Mouse (Mus musculus) CH12.LX (cell line): ENCODE results near the gene Naa60. TPM values are rescaled to one million over a fixed set of nuclear protein-coding genes. Genes with fewer than 3 reads are reported as not detected.

Experiments used
- DNase-seq: peaks from one replicate; pipeline ENCODE4 v3.0.0-alpha.2; 2013; ENCODE audit errors: extremely low read depth
- H3K27ac ChIP-seq: 2 replicates; pipeline ENCODE4 v1.5.1; 2012; ENCODE audit warnings: low read depth, mild to moderate bottlenecking, control low read depth, moderate library complexity; ENCODE audit not compliant: insufficient read depth
- H3K27me3 ChIP-seq: replicated peaks from 2 replicates; pipeline ENCODE3; 2012; ENCODE audit warnings: inconsistent platforms
- H3K36me3 ChIP-seq, 2 experiments: replicated peaks in 1 of 2; 2 replicates each; pipeline versions ENCODE3 to v1.6.1; 2012; ENCODE audit warnings: inconsistent platforms in 1 of 2, low read length in 1 of 2, mild to moderate bottlenecking in 1 of 2, mixed read lengths in 1 of 2, moderate library complexity in 1 of 2; ENCODE audit not compliant: control insufficient read depth in 1 of 2, insufficient read depth in 1 of 2
- H3K4me1 ChIP-seq, 2 experiments: 2 replicates each; pipeline ENCODE4 v1.6.1; 2012; ENCODE audit warnings: inconsistent platforms in 1 of 2, moderate library complexity in 1 of 2; ENCODE audit not compliant: insufficient read depth in 2 of 2, control insufficient read depth in 1 of 2
- H3K4me2 ChIP-seq: 2 replicates; pipeline ENCODE4 v1.6.1; 2012; ENCODE audit warnings: low read depth, mild to moderate bottlenecking, control low read depth; ENCODE audit not compliant: poor library complexity, insufficient read depth, severe bottlenecking
- H3K4me3 ChIP-seq, 3 experiments: fragments of 150-350 bp in 1 of 3; sonication (generic) in 1 of 3; replicated peaks in 1 of 3; 2 replicates each; pipeline versions ENCODE3 to v1.5.1; 2011 to 2012; ENCODE audit warnings: low read depth in 2 of 3, low read length in 2 of 3, mild to moderate bottlenecking in 2 of 3, moderate library complexity in 2 of 3, control low read depth in 1 of 3, improper control_type of control experiment in 1 of 3, inconsistent platforms in 1 of 3, mixed read lengths in 1 of 3; ENCODE audit not compliant: poor library complexity in 1 of 3
- H3K79me2 ChIP-seq: replicated peaks from 2 replicates; pipeline ENCODE4 v1.6.1; 2012; ENCODE audit warnings: mild to moderate bottlenecking, moderate library complexity; ENCODE audit not compliant: control insufficient read depth, poor library complexity, insufficient read depth, severe bottlenecking; ENCODE audit errors: extremely low read depth
- H3K9ac ChIP-seq: 2 replicates; pipeline ENCODE4 v1.6.1; 2012; ENCODE audit warnings: low read depth, mild to moderate bottlenecking, control low read depth, moderate library complexity; ENCODE audit not compliant: insufficient read depth
- H3K9me3 ChIP-seq: replicated peaks from 2 replicates; pipeline ENCODE3; 2012; ENCODE audit warnings: low read length, inconsistent platforms, mixed read lengths
- CTCF ChIP-seq, 2 experiments: IDR thresholded peaks in 1 of 2; conservative IDR thresholded peaks in 1 of 2; 2 replicates each; pipeline ENCODE4 v1.5.1; 2011 to 2012; ENCODE audit warnings: low read depth in 2 of 2, low read length in 2 of 2, improper control_type of control experiment in 1 of 2, inconsistent platforms in 1 of 2, mild to moderate bottlenecking in 1 of 2, moderate library complexity in 1 of 2
- ELF1 ChIP-seq: IDR thresholded peaks from 2 replicates; pipeline ENCODE4 v1.6.1; 2014; ENCODE audit warnings: low read depth, mild to moderate bottlenecking, inconsistent platforms, low read length, improper control_type of control experiment
- GABPA ChIP-seq: IDR thresholded peaks from 2 replicates; pipeline ENCODE4 v1.6.1; 2012; ENCODE audit warnings: low read depth, low read length, improper control_type of control experiment, inconsistent platforms; ENCODE audit not compliant: insufficient replicate concordance
- HCFC1 ChIP-seq: IDR thresholded peaks from 2 replicates; pipeline ENCODE4 v1.6.1; 2012; ENCODE audit warnings: low read depth, mild to moderate bottlenecking, inconsistent platforms, low read length, improper control_type of control experiment
- IRF4 ChIP-seq: IDR thresholded peaks from 2 replicates; pipeline ENCODE4 v1.6.1; 2014; ENCODE audit warnings: low read depth, mild to moderate bottlenecking, inconsistent platforms, low read length, improper control_type of control experiment
- JUN ChIP-seq: IDR thresholded peaks from 2 replicates; pipeline ENCODE4 v1.6.1; 2011; ENCODE audit warnings: low read depth, mild to moderate bottlenecking, low read length, improper control_type of control experiment, moderate library complexity; ENCODE audit not compliant: insufficient read depth
- JUND ChIP-seq: conservative IDR thresholded peaks from 2 replicates; pipeline ENCODE4 v1.6.1; 2011; ENCODE audit warnings: low read depth, low read length, improper control_type of control experiment
- MAFK ChIP-seq: IDR thresholded peaks from 2 replicates; pipeline ENCODE4 v1.6.1; 2011; ENCODE audit warnings: low read length, improper control_type of control experiment; ENCODE audit not compliant: insufficient replicate concordance
- MAX ChIP-seq: IDR thresholded peaks from 2 replicates; pipeline ENCODE4 v1.6.1; 2011; ENCODE audit warnings: low read length, improper control_type of control experiment
- MAZ ChIP-seq: IDR thresholded peaks from 2 replicates; pipeline ENCODE4 v1.6.1; 2012; ENCODE audit warnings: low read depth, mild to moderate bottlenecking, inconsistent platforms, low read length, improper control_type of control experiment, moderate library complexity
- MYC ChIP-seq: IDR thresholded peaks from 2 replicates; pipeline ENCODE4 v1.6.1; 2011; ENCODE audit warnings: low read depth, mild to moderate bottlenecking, improper control_type of control experiment, low read length
- NRF1 ChIP-seq: IDR thresholded peaks from 2 replicates; pipeline ENCODE4 v1.6.1; 2014; ENCODE audit warnings: low read depth, mild to moderate bottlenecking, inconsistent platforms, low read length, improper control_type of control experiment, moderate library complexity
- PAX5 ChIP-seq: IDR thresholded peaks from 2 replicates; pipeline ENCODE4 v1.6.1; 2012; ENCODE audit warnings: low read length, inconsistent platforms, mixed read lengths
- RCOR1 ChIP-seq: conservative IDR thresholded peaks from 2 replicates; pipeline ENCODE4 v1.6.1; 2012; ENCODE audit warnings: low read depth, mild to moderate bottlenecking, inconsistent platforms, low read length, improper control_type of control experiment
- SIN3A ChIP-seq: IDR thresholded peaks from 2 replicates; pipeline ENCODE4 v1.6.1; 2012; ENCODE audit warnings: low read length, improper control_type of control experiment, inconsistent platforms
- SMC3 ChIP-seq: IDR thresholded peaks from 2 replicates; pipeline ENCODE4 v1.6.1; 2011; ENCODE audit warnings: low read depth, low read length, improper control_type of control experiment
- TCF12 ChIP-seq: IDR thresholded peaks from 2 replicates; pipeline ENCODE4 v1.6.1; 2014; ENCODE audit warnings: low read depth, mild to moderate bottlenecking, inconsistent platforms, low read length, improper control_type of control experiment
- UBTF ChIP-seq: IDR thresholded peaks from 2 replicates; pipeline ENCODE4 v1.6.1; 2012; ENCODE audit warnings: low read depth, mild to moderate bottlenecking, inconsistent platforms, low read length, improper control_type of control experiment, moderate library complexity
- USF1 ChIP-seq: IDR thresholded peaks from 2 replicates; pipeline ENCODE4 v1.6.1; 2014; ENCODE audit warnings: low read depth, mild to moderate bottlenecking, inconsistent platforms, low read length, improper control_type of control experiment
- ZMIZ1 ChIP-seq: IDR thresholded peaks from 2 replicates; pipeline ENCODE4 v1.6.1; 2012; ENCODE audit warnings: low read depth, mild to moderate bottlenecking, inconsistent platforms, low read length, improper control_type of control experiment
- ZNF384 ChIP-seq: IDR thresholded peaks from 2 replicates; pipeline ENCODE4 v1.6.1; 2012; ENCODE audit warnings: low read depth, low read length, improper control_type of control experiment, inconsistent platforms
- dilution Hi-C: fragments of 300-500 bp; cut with MboI; formaldehyde crosslinking; loops from 2 replicates; pipeline ENCODE4 v1.14.3; 2020; ENCODE audit warnings: low sequenced_read_pairs; ENCODE audit not compliant: extremely low pct_unique_long_range_greater_than_20kb, extremely low pct_ligation_motif_present
- in situ Hi-C: fragments of 300-500 bp; cut with MboI; formaldehyde crosslinking; loops from 3 replicates; pipeline ENCODE4 v1.14.3; 2019; ENCODE audit warnings: low sequenced_read_pairs, low pct_ligation_motif_present, low pct_unique_long_range_greater_than_20kb, mixed read lengths
- polyA plus RNA-seq: library from polyadenylated mRNA; unstranded; fragments of >175 nt; gene quantifications from 2 replicates; pipeline ENCODE4 v1.2.1, GENCODE M21; 2012; ENCODE audit warnings: low read depth; ENCODE audit not compliant: insufficient read length
- total RNA-seq, 2 experiments: library from RNA; depleted of rRNA; stranded (reverse); fragments of 300-350 nt in 1 of 2; fragments of >200 nt in 1 of 2; gene quantifications; 2 replicates each; pipeline ENCODE4 v1.2.3; 2012 to 2014

The Naa60 gene
- total and polyA plus RNA-seq, 3 experiments = 26.4 to 81.5 (median 31.9) TPM

DNA sequence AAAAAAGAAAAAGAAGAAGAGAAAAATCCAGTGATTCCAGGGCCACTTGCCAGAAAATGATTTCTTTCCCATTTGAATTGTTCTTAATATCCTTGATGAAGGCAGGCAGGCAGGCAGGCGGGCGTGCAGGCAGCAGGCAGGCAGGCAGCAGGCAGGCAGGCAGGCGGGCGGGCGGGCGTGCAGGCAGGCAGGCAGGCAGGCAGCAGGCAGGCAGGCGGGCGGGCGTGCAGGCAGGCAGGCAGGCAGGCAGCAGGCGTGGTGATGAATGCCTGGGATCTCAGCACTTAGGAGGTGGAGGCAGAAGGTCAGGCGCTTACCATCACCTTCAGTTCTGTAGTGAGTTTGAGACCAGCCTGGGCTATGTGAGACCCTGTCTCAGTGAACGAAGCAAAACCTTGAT is 19.6 kb upstream of the Naa60 start:
- H3K9me3 ChIP-seq = no peaks in the 10 kb centered on the region
- H3K27me3 ChIP-seq = no peaks in the 10 kb centered on the region
- dilution Hi-C loops (no loop called here), in situ Hi-C loops (no loop called here)
- no peak overlapping the region for H3K27ac ChIP-seq
- DNase-seq = no peak
- H3K36me3 ChIP-seq = no peaks in the 10 kb centered on the region
- H3K4me1 ChIP-seq = peaks cover 0 to 5% of the 10 kb centered on the region in 2 experiments; a peak in 2 of 4 replicates
- H3K79me2 ChIP-seq = no peaks in the 10 kb centered on the region
- no peak overlapping the region for H3K9ac ChIP-seq
- H3K4me3 ChIP-seq = no peak overlapping the region
- no peak overlapping the region for H3K4me2 ChIP-seq
- TF ChIP-seq TCF12 = no peak
- TF ChIP-seq MAZ = no peak
- no peak for TF ChIP-seq UBTF
- no peak for TF ChIP-seq CTCF (conservative IDR thresholded peaks at IDR 0.05 in 1 of 2, IDR thresholded peaks at IDR 0.05 in 1 of 2; ENCODE audit: low read depth in 2 of 2, low read length in 2 of 2)
- no peak for TF ChIP-seq HCFC1
- TF ChIP-seq IRF4 = no peak
- TF ChIP-seq JUND = no peak
- no peak for TF ChIP-seq MAFK

DNA sequence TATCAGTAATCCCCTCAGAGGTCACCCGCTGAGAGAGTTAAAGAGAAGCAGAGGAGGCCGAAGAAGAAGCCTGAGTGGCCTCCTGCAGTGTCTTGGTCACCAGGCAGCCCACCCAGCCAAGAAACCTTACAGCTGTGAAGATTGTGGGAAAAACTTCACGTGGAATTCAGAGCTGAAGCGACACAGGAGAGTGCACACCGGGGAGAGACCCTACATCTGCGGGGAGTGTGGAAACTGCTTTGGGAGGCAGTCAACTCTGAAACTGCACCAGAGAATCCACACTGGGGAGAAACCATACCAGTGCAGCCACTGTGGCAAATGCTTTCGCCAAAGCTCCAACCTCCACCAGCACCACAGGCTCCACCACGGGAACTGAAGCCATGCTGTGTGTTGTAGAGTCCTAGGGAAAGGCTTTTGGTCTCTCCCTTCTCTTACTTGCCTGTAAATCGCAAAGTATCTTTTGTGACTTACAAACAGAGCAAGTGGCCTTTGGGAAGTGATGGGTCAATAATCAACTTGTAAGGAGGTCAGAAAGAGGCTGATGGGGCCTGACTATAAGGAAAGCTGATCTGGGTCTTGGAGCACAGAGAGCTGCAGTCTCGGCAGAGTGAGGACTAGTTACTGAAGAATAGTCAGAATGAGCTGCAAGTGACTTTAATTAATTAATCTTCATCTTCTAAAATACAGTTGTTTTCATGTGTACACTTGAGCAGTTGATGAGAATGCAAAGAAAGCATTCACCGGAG is 17.6 kb upstream of the Naa60 start:
- Histone ChIP-seq H3K4me1 (peaks cover 2 to 5% of the 10 kb centered on the region in 2 experiments; a peak in 1 of 4 replicates), H3K9ac (no peak overlapping the region), H3K79me2 (no peaks in the 10 kb centered on the region), H3K27ac (no peak overlapping the region), H3K27me3 (no peaks in the 10 kb centered on the region), H3K9me3 (no peaks in the 10 kb centered on the region), H3K4me2 (no peak overlapping the region), H3K36me3 (no peaks in the 10 kb centered on the region), H3K4me3 (no peak overlapping the region)
- dilution Hi-C loops = no loop called here
- no peak for DNase-seq
- in situ Hi-C loops = no loop called here
- TF ChIP-seq HCFC1 = no peak
- no peak for TF ChIP-seq TCF12
- no peak for TF ChIP-seq ZMIZ1
- no peak for TF ChIP-seq PAX5

DNA sequence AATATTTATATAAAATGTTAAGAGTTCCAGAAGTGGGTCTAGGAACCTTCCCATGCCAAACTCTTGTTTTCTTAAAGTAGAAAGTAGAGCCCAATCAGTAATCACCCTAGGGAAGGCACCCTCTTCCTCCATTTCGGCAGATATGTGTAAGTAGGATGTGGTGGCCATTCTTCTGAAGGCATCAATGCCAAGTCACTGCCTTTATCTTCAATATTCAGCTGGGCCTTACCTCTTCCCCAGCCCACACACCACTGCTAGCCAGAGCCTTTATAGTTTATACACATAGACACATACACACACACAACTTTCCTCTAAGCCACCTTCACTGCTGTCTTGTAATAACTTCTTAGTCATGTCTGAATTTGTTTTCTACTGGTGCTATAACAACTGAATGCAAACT is 16.4 kb upstream of the Naa60 start:
- TF ChIP-seq JUN (no peak), HCFC1 (no peak), NRF1 (no peak), GABPA (no peak), MAFK (no peak), RCOR1 (no peak), MAX (no peak), JUND (no peak), IRF4 (no peak), PAX5 (no peak), ELF1 (no peak), SMC3 (no peak), SIN3A (no peak), MYC (no peak), UBTF (no peak), USF1 (no peak), ZNF384 (no peak)
- Histone ChIP-seq H3K9me3 (no peaks in the 10 kb centered on the region), H3K9ac (no peak overlapping the region), H3K27ac (no peak overlapping the region), H3K4me2 (no peak overlapping the region), H3K4me3 (no peak overlapping the region), H3K36me3 (peaks cover under 1 to 5% of the 10 kb centered on the region in 2 experiments), H3K79me2 (no peaks in the 10 kb centered on the region), H3K4me1 (peaks cover 2 to 5% of the 10 kb centered on the region in 2 experiments; a peak in 1 of 4 replicates), H3K27me3 (no peaks in the 10 kb centered on the region)
- no peak for DNase-seq
- in situ Hi-C loops (no loop called here), dilution Hi-C loops (no loop called here)
